Mouse (Mus musculus) cerebellum, adult (tissue): Measurements from ENCODE around the gene Gm10190.
"Not testable (repeated sequence)": the region's sequence is repeated elsewhere in the genome, so short reads cannot be mapped to it uniquely, and the experiment has no call there.

ENCODE experiments used
- ATAC-seq: cut with Nextera tagmentation; 2 replicates; pipeline ENCODE4 v1.9.2; 2017; ENCODE audit warnings: mild to moderate bottlenecking, moderate library complexity, mixed read lengths; ENCODE audit not compliant: insufficient number of reproducible peaks, low FRiP score, low TSS enrichment

Gene Gm10190

DNA sequence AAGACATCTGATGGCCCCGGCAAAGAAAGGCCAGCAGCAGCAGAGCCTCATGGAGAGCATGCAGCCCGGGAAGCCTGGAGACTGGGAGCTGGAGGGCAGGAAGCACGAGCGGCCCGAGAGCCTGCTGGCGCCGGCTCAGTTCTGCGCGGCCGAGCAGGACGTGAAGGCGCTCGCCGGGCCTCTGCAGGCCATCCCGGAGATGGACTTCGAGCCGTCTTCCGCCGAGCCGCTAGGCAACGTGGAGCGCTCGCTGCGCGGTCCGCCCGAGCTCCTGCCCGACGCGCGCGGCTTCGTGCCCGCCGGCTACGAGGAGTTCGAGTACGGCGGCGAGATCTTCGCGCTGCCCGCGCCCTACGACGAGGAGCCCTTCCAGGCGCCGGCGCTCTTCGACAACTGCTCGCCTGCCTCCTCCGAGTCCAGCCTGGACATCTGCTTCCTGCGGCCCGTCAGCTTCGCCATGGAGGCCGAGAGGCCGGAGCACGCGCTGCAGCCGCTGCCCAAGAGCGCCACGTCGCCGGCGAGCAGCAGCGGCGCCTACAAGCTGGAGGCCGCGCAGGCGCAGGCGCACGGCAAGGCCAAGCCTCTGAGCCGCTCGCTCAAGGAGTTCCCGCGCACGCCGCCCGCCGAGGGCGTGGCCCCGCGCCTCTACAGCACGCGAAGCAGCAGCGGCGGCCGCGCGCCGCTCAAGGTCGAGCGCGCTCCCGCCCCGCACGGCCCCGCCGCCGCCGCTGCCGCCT lies at the start of gene Gm10190:
TSS of gene Gm10190 (minus strand) at position 553 of the 737 bp plus-strand sequence.
- ATAC-seq, result peak; percentile 95

DNA sequence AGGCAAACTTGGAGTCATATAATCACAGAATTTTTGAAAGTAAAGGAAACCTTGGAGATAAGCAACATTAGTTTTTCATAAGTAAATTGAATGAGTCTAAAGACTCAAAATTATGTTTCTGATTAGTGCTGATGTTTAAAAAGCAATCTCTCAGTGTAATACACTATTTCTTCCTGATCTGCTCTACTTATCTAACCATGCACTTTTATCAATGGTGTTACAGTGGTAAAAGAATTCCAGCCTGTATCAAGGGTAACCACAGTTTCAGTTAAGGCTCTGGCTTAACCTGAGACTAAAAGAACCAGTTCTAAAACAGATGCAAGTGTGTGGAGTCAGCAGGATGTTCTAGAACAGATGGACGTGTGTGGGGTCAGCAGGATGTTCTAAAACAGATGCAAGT lies 47.7 kb upstream of the Gm10190 start:
- no peak for ATAC-seq

DNA sequence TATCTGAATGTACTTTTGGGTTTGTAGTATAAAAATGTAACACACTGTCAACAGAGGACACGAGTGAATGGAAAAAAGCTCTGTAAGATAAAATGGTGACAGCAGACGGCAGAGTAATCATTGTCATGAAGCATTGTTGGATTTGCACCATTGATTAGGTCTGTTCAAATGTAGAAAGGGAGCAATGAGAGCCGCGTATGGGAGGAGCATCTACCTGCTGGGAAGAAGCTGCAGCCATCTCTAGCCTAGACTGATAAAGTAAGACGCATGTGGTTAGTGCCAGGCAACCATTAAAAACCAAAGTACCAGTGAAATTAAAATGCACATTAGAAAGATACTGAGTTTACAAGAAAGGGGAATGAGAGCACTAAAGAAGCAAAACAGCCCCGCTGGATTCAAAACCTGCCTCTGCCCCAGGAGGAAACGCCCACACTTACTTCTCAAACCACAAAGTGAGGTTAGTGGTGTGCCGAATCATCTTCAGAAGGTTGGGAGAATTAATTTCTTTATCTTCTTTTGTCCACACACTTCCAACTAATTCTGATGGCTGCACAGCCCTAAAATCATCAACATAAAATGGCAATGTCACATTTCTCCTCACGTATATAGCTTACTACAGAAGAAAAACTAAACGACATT lies 45.4 kb upstream of the Gm10190 start:
- no peak for ATAC-seq

DNA sequence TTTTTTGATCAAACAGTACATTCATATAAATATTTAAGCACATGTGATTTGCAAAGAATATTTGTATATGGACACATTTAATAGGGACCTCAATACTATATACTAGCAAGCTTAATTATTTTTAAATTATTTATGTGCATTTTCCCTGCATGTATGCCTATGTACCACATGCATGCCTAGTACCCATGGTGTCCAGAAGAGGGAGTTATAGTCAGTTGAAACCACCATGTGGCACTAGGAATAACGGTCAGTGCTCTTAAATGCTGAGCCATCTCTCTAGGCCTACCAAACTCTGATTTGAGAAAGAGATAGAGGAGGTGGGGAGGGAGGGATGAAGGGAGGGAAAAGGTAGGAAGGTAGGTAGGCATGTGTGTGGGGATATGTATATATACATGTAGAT lies 37.8 kb upstream of the Gm10190 start:
- no peak for ATAC-seq

DNA sequence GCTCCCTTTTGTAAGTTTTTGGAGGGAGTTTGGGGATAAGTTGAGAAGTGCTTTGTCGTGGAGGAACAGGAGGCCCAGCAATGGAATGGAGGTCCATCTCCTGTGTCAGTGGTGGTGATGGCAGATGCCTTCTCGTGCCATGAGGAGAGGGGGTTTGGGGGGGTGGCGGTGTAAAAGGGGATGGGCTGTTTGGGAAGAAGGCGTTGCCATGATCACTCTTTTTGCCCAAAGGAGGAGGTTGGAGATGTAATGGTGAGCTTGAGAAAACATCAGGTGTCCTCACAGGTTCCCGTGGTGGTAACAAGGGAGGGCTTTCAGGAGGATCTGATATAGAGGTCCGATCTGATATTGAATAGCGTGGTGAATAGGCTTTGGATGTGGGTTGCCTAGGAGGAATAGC lies 24.9 kb upstream of the Gm10190 start:
- ATAC-seq, result no peak

GRCm38 (mm10) chr17:80391423-80392403 lies 18.4 kb upstream of the Gm10190 start:
- ATAC-seq, result 0 out of 2 replicates have a peak, but pooled peaks have one; percentile 36

DNA sequence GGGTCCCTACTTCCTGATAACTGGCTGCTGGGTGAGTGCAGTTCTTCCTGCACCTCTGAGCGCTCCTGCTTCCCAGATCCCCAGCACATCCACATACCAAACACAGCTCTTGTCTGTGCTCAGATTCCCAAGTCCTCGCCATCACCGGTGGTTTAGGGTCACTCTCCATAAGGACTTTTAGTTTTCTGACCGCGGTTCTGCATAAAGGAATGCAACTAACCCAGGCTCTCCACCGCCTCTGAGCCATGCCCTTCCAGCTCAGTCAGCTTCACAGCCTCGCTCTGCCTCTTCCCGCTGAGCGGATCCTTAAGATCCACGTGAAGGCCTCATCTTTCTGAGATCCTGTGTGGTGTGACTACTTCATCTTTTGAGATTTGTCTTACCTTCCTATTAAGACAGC lies 16.7 kb upstream of the Gm10190 start:
- ATAC-seq, result no peak

GRCm38 (mm10) chr17:80385671-80386070 lies 12.3 kb upstream of the Gm10190 start:
- no peak for ATAC-seq

DNA sequence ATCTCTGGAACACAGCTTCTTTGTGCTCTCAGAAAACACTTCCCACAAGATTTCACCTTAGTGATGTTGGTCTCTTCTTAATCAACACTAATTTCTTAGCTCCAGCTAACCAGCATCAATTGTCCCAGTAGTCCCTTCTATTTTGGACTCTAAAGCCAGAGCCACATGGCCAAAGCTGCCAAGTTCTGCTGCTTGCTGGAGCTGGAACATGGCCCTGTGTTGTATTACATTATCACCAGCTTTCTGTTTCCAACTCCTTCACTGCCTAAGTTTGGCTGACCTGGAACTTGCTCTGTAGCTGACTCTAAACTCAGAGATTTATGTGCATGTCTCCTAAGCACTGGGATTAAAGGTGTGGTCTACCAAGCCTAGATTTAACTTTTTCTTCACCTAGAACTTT lies 5.0 kb upstream of the Gm10190 start:
- not testable (repeated sequence) for ATAC-seq

DNA sequence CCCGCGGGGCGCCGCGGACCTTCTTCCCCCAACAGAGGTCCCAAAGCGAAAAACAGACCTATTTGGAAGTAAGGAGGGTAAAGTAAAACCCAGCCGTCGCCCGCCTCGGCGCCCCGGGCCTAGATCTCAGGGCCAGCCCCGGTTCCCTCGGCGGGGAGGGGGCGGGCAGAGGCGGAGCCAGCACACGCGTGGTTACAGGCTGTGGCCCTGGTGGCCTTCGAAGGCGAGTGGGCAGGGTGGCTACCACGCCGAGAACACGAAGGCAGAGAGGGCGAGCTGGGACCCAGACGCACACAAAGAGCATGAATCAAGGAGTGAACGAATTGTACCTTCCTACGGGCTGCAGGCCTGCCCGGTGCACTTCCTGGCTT lies 370 bp upstream of the Gm10190 start:
- peak; percentile 67 for ATAC-seq

- ATAC-seq, result no peak
Observed at GRCm38 (mm10) chr17:80368606-80369005, 4.7 kb downstream of the Gm10190 start.

GRCm38 (mm10) chr17:80367276-80367675 lies 6.1 kb downstream of the Gm10190 start:
- no peak for ATAC-seq

DNA sequence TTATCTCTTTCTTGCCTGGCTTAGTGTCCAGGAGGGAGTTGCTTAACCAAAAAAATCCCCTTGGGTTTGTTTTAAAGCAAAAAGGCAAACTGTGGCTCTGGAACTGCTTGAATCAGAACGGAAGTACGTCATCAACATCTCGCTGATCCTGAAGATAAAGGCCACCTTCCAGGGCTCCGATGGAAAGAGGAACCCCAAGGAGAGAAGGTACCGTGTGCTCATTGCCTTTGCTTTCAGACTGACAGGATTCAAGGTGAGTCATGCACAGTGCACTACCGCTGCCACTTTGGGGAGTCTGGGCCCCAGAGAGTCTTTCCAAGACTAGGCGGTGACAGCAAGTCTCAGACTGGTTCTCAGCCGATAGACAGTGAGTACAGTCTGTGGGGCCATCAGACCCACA lies 13.1 kb downstream of the Gm10190 start:
- no peak for ATAC-seq

DNA sequence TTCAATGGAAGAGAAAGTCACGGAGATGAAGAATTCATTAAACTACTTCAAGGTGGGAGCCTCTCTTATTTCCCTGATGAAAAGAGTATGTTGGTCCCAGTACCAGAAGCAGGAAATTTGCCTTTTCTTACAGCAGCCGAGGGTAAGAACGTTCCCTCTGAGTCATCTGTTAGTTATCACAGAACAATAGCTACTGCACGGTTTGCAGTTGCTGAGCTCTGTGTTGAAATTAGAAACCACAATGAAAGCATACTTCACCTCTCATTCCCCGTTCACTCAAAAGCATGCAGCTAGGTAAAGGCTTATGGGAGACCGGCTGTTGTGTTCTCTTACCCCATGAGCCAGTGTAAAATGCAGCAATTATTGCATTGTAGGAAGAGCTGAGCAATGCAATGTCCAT lies 26.1 kb downstream of the Gm10190 start:
- no peak for ATAC-seq

DNA sequence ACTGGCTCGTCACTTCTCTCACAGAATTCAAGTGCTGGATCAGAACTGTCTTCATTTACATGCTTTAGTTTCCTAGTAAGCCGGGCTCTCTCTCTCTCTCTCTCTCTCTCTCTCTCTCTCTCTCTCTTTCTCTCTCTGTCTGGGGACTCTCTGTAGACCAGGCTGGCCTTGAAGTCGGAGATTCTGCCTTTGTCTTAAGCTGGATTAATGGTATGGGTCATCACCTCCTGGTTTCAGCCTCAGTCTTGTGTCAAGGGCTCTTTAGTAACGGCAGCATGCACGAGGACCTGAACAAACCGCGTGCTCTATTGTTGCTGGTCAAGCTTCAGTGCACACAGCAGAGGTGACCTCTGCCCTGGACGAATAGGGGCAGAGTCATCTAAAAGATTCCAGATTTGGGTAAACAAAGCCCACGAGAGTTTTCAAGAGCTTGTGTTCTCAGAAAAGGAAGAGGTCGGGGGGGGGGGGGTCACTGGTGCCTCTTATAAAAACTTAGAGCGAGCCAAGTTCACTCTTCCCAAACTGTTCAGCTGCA lies 26.7 kb downstream of the Gm10190 start:
- no peak for ATAC-seq

GRCm38 (mm10) chr17:80345277-80345676 lies 28.1 kb downstream of the Gm10190 start:
- ATAC-seq, result no peak

- no peak for ATAC-seq
Observed at GRCm38 (mm10) chr17:80332386-80332785, 41.0 kb downstream of the Gm10190 start.

DNA sequence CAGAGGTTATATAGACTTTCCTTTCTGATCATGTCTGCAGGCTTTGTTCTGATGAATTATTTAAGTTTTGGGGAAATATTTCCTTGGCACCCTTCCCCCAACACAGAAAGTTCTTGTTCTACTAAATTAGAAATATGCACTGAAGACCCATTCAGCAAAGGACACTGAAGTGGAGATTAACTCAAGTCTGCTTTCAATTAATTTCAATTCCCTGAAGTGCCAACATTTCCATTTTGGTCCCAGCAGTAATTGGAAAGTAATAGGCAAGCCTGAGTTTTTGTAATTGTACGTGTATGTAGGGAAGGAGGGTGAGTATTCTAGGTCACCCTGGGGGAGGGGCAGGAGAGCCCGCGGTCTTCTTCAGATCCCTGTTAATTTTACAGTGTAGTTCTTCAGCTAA lies 46.9 kb downstream of the Gm10190 start:
- ATAC-seq, result no peak

- ATAC-seq, result no peak
Observed at GRCm38 (mm10) chr17:80325456-80325855, 47.9 kb downstream of the Gm10190 start.

DNA sequence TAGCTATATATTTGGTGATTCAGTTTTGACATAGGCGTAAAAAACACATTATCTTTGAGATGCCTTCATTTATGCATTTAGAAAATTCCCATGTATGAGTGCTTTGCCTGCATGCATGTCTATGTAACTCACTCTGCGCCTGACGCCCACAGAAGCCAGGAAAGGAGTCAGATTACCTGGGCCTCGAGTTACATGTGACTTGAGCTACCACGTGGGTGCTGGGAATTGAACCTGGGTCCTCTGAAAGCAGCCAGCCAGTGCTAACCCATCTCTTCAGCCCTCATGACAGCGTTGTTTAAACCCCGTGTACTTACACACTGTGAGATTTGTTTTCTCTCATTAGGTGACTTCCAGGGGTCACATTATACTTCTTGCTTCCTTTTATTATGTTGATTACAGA lies 48.8 kb downstream of the Gm10190 start:
- ATAC-seq, result no peak

- no peak for ATAC-seq
Observed at GRCm38 (mm10) chr17:80323658-80324057, 49.7 kb downstream of the Gm10190 start.
